Mouse (Mus musculus) gastrocnemius, adult 8-10 months (tissue): Measurements from ENCODE around the gene Yjefn3. TPM values are rescaled to one million over a fixed set of nuclear protein-coding genes. Genes with fewer than 3 reads are reported as not detected.
"Not testable (repeated sequence)": the region's sequence is repeated elsewhere in the genome, so short reads cannot be mapped to it uniquely, and the experiment has no call there.

Source experiments
- DNase-seq, 2 experiments: peaks; one replicate each; pipeline ENCODE4 v3.0.0; 2022; ENCODE audit warnings: low spot score in 2 of 2
- total RNA-seq, 4 experiments: library from RNA; stranded (reverse); gene quantifications; 2 replicates each; pipeline ENCODE4 v1.2.4; 2022

Yjefn3 gene
- total RNA-seq = 10 to 100 TPM in 3 of 4 experiments, 1 to 10 TPM in 1; 8.2 to 10.8 (median 10.5) TPM

GRCm38 (mm10) chr8:69902163-69903062 lies at the start of gene Yjefn3, which contains the start of the genes Tssk6 and Ndufa13:
TSS of gene Yjefn3 (minus strand) at chr8:69902712.
TSS of gene Tssk6 (plus strand) at chr8:69902184.
TSS of gene Ndufa13 (minus strand) at chr8:69902558.
- peak in 1 of 2 experiments; percentile 28 for DNase-seq

GRCm38 (mm10) chr8:69950300-69950699 lies 47.8 kb upstream of the Yjefn3 start:
- DNase-seq = no peak

- not testable (repeated sequence) for DNase-seq
Measured at GRCm38 (mm10) chr8:69942495-69942894, 40.0 kb upstream of the Yjefn3 start.

GRCm38 (mm10) chr8:69940386-69940785 lies 37.9 kb upstream of the Yjefn3 start:
- DNase-seq = no peak

GRCm38 (mm10) chr8:69939633-69940032 lies 37.1 kb upstream of the Yjefn3 start:
- DNase-seq = peak; percentile 46 to 73

GRCm38 (mm10) chr8:69938245-69938982 lies 35.9 kb upstream of the Yjefn3 start:
- DNase-seq = no peak

GRCm38 (mm10) chr8:69937466-69937865 lies 35.0 kb upstream of the Yjefn3 start:
- DNase-seq = no peak

GRCm38 (mm10) chr8:69936050-69936794 lies 33.7 kb upstream of the Yjefn3 start:
- no peak for DNase-seq

GRCm38 (mm10) chr8:69935431-69935830 lies 32.9 kb upstream of the Yjefn3 start:
- no peak for DNase-seq

GRCm38 (mm10) chr8:69934582-69934981 lies 32.1 kb upstream of the Yjefn3 start:
- no peak for DNase-seq

- no peak for DNase-seq
Measured at GRCm38 (mm10) chr8:69933811-69934210, 31.3 kb upstream of the Yjefn3 start.

GRCm38 (mm10) chr8:69926901-69927300 lies 24.4 kb upstream of the Yjefn3 start:
- DNase-seq = no peak

- no peak for DNase-seq
Measured at GRCm38 (mm10) chr8:69923986-69924385, 21.5 kb upstream of the Yjefn3 start.

GRCm38 (mm10) chr8:69921141-69921540 lies 18.6 kb upstream of the Yjefn3 start:
- no peak for DNase-seq

GRCm38 (mm10) chr8:69919876-69920662 lies 17.6 kb upstream of the Yjefn3 start:
- no peak for DNase-seq

- peak in 1 of 2 experiments; percentile 52 for DNase-seq
Measured at GRCm38 (mm10) chr8:69919010-69919409, 16.5 kb upstream of the Yjefn3 start.

- no peak for DNase-seq
Measured at GRCm38 (mm10) chr8:69918506-69918905, 16.0 kb upstream of the Yjefn3 start.

GRCm38 (mm10) chr8:69915748-69916147 lies 13.2 kb upstream of the Yjefn3 start:
- peak in 1 of 2 experiments; percentile 18 for DNase-seq

GRCm38 (mm10) chr8:69914526-69914925 lies 12.0 kb upstream of the Yjefn3 start:
- no peak for DNase-seq

- DNase-seq = no peak
Measured at GRCm38 (mm10) chr8:69912478-69913074, 10.1 kb upstream of the Yjefn3 start.
